Mouse (Mus musculus) intestine, embryonic 14.5 days (tissue): Measurements from ENCODE around the gene Abcf2. TPM values are rescaled to one million over a fixed set of nuclear protein-coding genes. Genes with fewer than 3 reads are reported as not detected.

Experiments used
- ATAC-seq: fragments of 200-750 bp; cut with Nextera tagmentation; replicated peaks from 2 replicates; pipeline ENCODE4 v1.8.0; 2017; ENCODE audit warnings: low read depth, moderate number of reproducible peaks, moderate TSS enrichment, moderate library complexity; ENCODE audit not compliant: low FRiP score, low TSS enrichment
- DNase-seq: peaks from one replicate; pipeline ENCODE4 v3.0.0-alpha.2; 2018; ENCODE audit warnings: low spot score
- H3K27ac ChIP-seq: fragments of 300-500 bp; sonication (generic); 2 replicates; pipeline ENCODE4 v1.5.1; 2014; ENCODE audit warnings: low read depth, mild to moderate bottlenecking, control low read depth
- H3K27me3 ChIP-seq: fragments of 300-500 bp; sonication (generic); replicated peaks from 2 replicates; pipeline ENCODE4 v1.6.1; 2014; ENCODE audit warnings: low read length, control low read depth; ENCODE audit not compliant: control insufficient read depth, insufficient read depth
- H3K36me3 ChIP-seq: fragments of 300-500 bp; sonication (generic); 2 replicates; pipeline ENCODE4 v1.6.1; 2014; ENCODE audit warnings: low read length, control low read depth; ENCODE audit not compliant: control insufficient read depth, insufficient read depth
- H3K4me1 ChIP-seq: fragments of 300-500 bp; sonication (generic); replicated peaks from 2 replicates; pipeline ENCODE4 v1.6.1; 2014; ENCODE audit warnings: low read length, control low read depth, mixed read lengths; ENCODE audit not compliant: control insufficient read depth, insufficient read depth
- H3K4me2 ChIP-seq: fragments of 300-500 bp; sonication (generic); 2 replicates; pipeline ENCODE4 v1.6.1; 2014; ENCODE audit warnings: low read length
- H3K4me3 ChIP-seq: fragments of 300-500 bp; sonication (generic); 2 replicates; pipeline ENCODE4 v1.5.1; 2014; ENCODE audit warnings: low read depth, low read length, control low read depth, mixed read lengths
- H3K9ac ChIP-seq: fragments of 300-500 bp; sonication (generic); 2 replicates; pipeline ENCODE4 v1.6.1; 2014; ENCODE audit warnings: mild to moderate bottlenecking, low read length
- H3K9me3 ChIP-seq: fragments of 300-500 bp; sonication (generic); 2 replicates; pipeline ENCODE4 v1.6.1; 2016; ENCODE audit warnings: low read length, control low read depth; ENCODE audit not compliant: control insufficient read depth
- WGBS: fragments of 180-500 bp; shearing (Covaris S2); extraction: QIAGEN DNeasy Blood & Tissue Kit; methylation state at CpG from one replicate; pipeline ENCODE4 v1.1.7; 2014; 5-methylcytosine and 5-hydroxymethylcytosine counted together
- polyA plus RNA-seq: library from polyadenylated mRNA; unstranded; fragments of >200 nt; fragmentation: Nextera tagmentation; extraction: Ambion mirVana; gene quantifications from 2 replicates; pipeline ENCODE4 v1.2.1, GENCODE M21; 2014

Gene Abcf2
- polyA plus RNA-seq, 1 experiment from 2014 or later, result 98.4 TPM

DNA sequence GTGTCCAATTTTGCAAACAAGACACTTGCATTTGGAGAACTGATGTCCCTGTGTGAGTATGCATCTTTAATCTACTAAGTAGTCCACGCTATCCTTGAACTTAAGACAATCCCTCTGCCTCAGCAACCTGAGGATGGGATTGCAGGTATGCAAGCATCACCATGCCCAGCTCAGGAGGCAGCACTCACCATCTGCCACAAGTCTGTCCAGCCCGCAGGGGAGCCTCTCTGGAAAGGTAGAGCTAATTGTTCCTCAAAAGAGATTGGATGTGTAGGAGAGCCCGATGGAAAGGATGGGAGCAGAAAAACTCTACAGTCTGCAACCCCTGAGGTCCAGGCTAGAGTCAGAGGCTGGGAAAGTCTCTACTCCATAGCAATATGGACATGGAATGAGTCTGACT, 41.7 kb upstream of the Abcf2 start:
- no peak for ATAC-seq
- H3K4me1 ChIP-seq, result no peaks in the 10 kb centered on the region
- no peak overlapping the region for H3K27ac ChIP-seq
- 77% methylated on average over 3 of the region's 3 CpGs for WGBS
- H3K36me3 ChIP-seq, result no peaks in the 10 kb centered on the region
- H3K9ac ChIP-seq, result no peak overlapping the region
- peaks cover 10% of the 10 kb centered on the region for H3K27me3 ChIP-seq
- H3K4me3 ChIP-seq, result no peak overlapping the region
- DNase-seq, result no peak
- no peaks in the 10 kb centered on the region for H3K9me3 ChIP-seq
- H3K4me2 ChIP-seq, result no peak overlapping the region

DNA sequence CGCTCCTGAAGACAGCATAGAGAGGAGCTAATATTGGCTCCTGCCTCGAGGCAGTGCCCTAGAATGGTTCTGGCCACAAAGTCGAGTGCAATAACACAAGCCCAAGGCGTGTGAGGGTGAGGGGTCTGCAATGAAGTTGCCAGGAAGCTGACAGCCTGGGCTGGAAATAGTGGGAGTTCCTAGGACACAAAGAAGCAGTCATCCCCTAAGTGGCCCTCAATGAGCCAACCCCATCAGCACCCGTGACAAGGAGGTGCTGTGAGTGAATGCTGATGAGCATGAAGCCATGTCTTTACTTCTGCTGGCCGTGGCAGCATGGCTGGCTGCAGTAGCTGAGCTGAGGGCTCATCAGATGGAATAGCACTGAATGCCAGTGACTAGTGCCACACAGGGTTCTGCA, 37.8 kb upstream of the Abcf2 start:
- no peak for ATAC-seq
- 67% methylated on average over 6 of the region's 6 CpGs for WGBS

DNA sequence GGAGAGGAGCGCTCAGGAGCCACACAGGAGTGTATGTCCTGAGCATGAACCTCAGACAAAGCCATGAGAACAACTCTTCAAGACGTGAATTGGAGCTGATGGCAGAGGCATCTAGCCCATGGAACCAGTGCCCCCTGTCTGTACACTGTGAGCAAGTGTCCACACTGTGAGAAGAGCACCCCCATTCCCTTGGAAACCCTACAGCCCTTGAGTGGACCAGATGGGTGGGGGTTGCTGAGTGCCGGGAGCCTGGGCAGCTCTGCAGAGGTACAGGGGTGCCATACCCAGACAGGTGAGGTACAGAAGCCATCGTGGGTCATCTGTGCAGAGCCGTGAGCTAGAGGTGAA, 35.0 kb upstream of the Abcf2 start:
- no peaks in the 10 kb centered on the region for H3K27me3 ChIP-seq
- H3K9me3 ChIP-seq, result no peaks in the 10 kb centered on the region
- no peaks in the 10 kb centered on the region for H3K4me1 ChIP-seq
- H3K27ac ChIP-seq, result no peak overlapping the region
- no peak overlapping the region for H3K4me3 ChIP-seq
- no peak overlapping the region for H3K9ac ChIP-seq
- H3K36me3 ChIP-seq, result no peaks in the 10 kb centered on the region
- ATAC-seq (no peak), DNase-seq (no peak)
- H3K4me2 ChIP-seq, result no peak overlapping the region
- 78% methylated on average over 5 of the region's 5 CpGs for WGBS

More for the DNA sequence above, 37.8 kb upstream of the Abcf2 start:
- H3K9me3 ChIP-seq, result no peaks in the 10 kb centered on the region
- no peak overlapping the region for H3K4me3 ChIP-seq
- no peaks in the 10 kb centered on the region for H3K36me3 ChIP-seq
- no peaks in the 10 kb centered on the region for H3K27me3 ChIP-seq
- H3K4me2 ChIP-seq, result no peak overlapping the region
- no peaks in the 10 kb centered on the region for H3K4me1 ChIP-seq
- no peak overlapping the region for H3K9ac ChIP-seq
- no peak for DNase-seq
- H3K27ac ChIP-seq, result no peak overlapping the region

DNA sequence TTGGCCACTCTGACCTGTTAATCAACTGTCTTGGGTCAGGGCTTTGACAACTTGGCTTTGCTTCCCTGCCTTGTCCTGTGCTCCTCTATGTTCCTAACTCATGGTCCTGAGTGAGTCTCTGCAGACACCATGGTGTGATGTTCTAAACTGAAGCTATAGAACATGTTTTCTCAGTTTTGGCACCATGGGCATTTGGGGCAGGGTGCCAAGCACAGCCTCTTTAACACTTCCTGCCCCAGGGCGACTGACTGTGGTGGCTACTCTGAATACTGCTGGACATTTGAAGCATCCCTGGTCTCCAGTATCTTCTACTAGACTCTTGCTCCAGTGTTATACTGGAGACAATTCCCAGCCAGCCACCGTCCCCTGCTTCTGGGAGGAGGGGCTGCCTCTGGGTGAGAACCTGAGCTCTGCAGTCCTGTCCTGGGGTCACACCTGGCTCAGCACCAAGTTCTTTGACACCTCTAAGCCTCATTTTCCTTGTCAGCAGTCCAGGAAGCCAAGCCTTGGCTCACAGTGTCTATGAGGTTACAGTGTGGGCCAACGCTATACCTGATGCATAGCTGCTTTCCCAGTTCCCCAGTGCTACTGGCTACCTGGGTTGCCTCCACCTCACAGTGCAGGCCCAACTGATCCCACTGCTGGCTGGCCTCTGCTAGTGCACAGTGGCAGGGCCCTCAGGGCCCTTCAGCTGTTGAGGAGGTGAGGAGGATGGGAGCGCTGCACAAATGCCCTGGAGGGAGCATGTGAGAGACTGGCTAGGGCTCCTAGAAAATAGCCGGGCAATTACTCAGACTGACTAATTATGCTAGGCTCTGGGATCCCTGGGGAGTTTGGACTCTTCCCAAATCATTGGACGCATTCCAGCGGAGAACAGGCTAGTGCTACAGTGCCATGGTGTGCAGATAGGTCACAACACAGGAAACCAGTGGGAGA, 34.4 kb upstream of the Abcf2 start:
- Histone ChIP-seq H3K9me3 (no peaks in the 10 kb centered on the region), H3K9ac (no peak overlapping the region), H3K27me3 (no peaks in the 10 kb centered on the region), H3K4me3 (no peak overlapping the region), H3K27ac (no peak overlapping the region), H3K4me1 (peaks cover 2% of the 10 kb centered on the region; the same call in 1 of the 2 replicates), H3K4me2 (no peak overlapping the region), H3K36me3 (no peaks in the 10 kb centered on the region)
- 72% methylated on average over 7 of the region's 7 CpGs for WGBS
- DNase-seq (no peak), ATAC-seq (no peak)

DNA sequence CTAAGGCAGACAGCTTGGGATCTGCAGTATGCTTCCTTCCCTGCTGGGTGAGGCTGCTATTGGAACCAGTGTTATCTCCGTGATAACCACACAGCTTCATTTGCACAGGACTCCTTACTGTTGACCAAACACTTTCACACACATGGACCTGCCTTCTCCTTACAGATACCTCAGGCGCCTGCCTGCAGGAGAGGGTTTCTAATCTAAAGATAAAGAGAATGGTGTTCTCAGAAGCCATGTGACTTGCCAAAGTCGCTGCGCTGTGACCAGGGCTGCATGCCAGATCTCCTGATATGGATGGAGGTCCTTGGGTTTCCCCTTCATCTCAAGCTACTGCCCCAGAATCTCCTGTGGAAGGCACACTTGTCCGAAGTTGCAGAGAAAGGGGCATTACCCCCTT, 32.1 kb upstream of the Abcf2 start:
- Histone ChIP-seq H3K9me3 (no peaks in the 10 kb centered on the region), H3K27ac (no peak overlapping the region), H3K27me3 (no peaks in the 10 kb centered on the region), H3K4me1 (peaks cover 17% of the 10 kb centered on the region), H3K4me2 (no peak overlapping the region), H3K4me3 (no peak overlapping the region), H3K9ac (no peak overlapping the region), H3K36me3 (no peaks in the 10 kb centered on the region)
- ATAC-seq (no peak), DNase-seq (no peak)
- WGBS, result 27% methylated on average over 5 of the region's 5 CpGs

DNA sequence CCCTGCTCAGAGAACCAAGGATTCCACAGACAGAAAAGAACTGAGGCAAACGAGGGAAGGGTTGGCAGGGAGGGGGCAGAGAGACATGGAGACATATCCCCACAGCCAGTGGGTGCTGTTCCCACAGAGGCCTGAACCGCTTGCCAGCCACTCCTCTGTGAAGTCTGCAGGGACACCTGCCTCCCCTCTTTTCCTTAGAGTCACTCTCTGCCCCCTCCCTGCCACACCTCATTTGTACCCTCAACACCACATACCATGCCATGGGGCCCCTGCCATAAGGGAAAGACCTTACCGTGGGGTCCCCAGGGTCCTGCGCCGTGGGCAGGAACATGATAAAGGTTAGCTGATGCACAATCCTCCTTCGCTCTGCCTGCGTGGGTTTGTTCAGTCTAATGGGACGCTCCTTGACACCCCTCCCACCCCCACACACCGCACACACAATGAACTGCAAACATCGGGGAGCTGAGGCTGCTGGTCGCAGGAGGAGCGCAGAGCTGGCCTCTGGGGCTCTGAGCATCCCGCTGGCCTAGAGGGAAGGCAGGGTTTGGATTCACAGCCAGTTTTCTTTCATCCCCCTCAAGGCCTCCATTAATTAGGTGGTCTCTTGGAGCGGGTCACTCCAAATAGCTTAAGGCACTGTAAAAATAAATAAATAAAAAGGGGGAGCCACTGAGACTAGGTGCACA, 28.9 kb upstream of the Abcf2 start:
- DNase-seq, result no peak
- Histone ChIP-seq H3K9me3 (no peaks in the 10 kb centered on the region), H3K9ac (peak overlapping the region; percentile 70; the same call in 1 of the 2 replicates), H3K27me3 (no peaks in the 10 kb centered on the region), H3K4me3 (no peak overlapping the region), H3K4me1 (peaks cover 37% of the 10 kb centered on the region), H3K36me3 (no peaks in the 10 kb centered on the region), H3K4me2 (peak overlapping the region; percentile 76), H3K27ac (peak overlapping the region; percentile 90)
- ATAC-seq, result no peak
- 35% methylated on average over 14 of the region's 14 CpGs for WGBS

DNA sequence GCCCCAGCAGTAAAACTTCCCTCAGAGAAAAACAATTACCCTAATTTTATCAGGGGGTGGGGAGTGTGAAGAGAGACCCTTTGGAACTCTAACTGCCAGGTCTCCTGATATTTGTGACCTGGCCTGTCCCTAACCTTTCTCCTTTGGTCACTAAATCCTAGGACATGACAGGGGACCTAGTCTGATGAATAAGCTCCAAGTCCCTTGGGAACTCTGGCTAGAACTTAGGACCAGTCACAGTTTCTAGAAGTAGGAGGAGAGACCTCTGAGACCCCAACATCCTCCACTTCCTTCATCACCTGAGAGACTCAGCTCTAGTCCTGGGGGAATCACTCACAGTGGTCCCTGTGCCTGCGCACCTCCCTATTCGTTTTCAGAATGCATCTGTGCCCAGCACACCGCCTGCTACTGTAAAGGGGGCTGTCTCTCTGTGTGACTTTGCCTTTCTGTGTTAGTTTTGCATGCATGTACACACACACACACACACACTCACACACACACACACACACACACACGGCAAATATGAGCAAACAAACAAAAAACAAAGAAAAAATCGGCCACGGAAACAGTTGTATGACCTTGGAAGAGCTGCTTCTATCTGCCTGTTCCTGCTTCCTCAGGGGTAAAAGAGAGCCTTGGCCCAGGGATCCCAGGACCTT, 28.2 kb upstream of the Abcf2 start:
- H3K27me3 ChIP-seq, result 0 out of 2 replicates have a peak, but pooled peaks cover 1% of the 10 kb centered on the region
- peak overlapping the region; percentile 76 for H3K4me2 ChIP-seq
- peak overlapping the region; percentile 54 for H3K4me3 ChIP-seq
- WGBS, result 13% methylated on average over 6 of the region's 6 CpGs
- H3K36me3 ChIP-seq, result no peaks in the 10 kb centered on the region
- H3K4me1 ChIP-seq, result peaks cover 44% of the 10 kb centered on the region
- H3K9me3 ChIP-seq, result no peaks in the 10 kb centered on the region
- DNase-seq (no peak), ATAC-seq (no peak)
- H3K27ac ChIP-seq, result peak overlapping the region; percentile 90
- H3K9ac ChIP-seq, result peak overlapping the region; percentile 70

DNA sequence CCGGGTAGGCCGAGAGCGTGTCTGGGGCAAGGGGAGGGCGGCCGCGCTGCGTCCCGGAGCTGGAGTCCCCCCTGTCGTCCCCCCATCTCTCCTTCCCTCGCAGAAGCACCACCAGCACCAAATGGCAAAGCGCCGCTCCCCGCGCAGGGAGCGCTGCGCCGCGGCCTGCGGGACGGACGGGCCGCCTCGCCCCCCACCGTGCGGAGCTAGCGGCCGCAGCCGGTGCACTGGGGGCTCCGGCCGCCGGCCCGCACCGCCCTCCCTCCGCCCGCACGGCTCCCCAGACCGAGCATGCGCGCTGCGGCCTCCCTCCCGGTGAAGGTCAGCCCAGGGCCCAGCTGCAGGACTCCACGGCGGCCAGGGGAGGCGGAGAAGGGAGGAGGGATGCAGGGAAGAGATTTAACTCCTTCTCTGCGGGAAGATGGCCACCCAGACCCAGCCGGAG, 27.4 kb upstream of the Abcf2 start:
- H3K4me3 ChIP-seq, result peak overlapping the region; percentile 54
- H3K36me3 ChIP-seq, result no peaks in the 10 kb centered on the region
- peak; percentile 67 for ATAC-seq
- 0 out of 2 replicates have a peak, but pooled peaks cover 2% of the 10 kb centered on the region for H3K27me3 ChIP-seq
- H3K9ac ChIP-seq, result peak overlapping the region; percentile 70
- DNase-seq, result peak; percentile 91
- H3K4me1 ChIP-seq, result peaks cover 46% of the 10 kb centered on the region
- peak overlapping the region; percentile 76 for H3K4me2 ChIP-seq
- peak overlapping the region; percentile 90 for H3K27ac ChIP-seq
- H3K9me3 ChIP-seq, result no peaks in the 10 kb centered on the region
- under 1% methylated on average over 46 of the region's 46 CpGs for WGBS
